Mouse (Mus musculus): ENCODE results near the gene Triap1. TPM values are rescaled to one million over a fixed set of nuclear protein-coding genes. Genes with fewer than 3 reads are reported as not detected.

Gene Triap1
- polyA plus RNA-seq, 1 experiment from 2014 or later: 60.0 TPM

GRCm38 (mm10) chr5:115351348-115351747 lies 10.3 kb downstream of the Triap1 start:
- peaks cover 3% of the 10 kb centered on the region; the same call in 1 of the 2 replicates for H3K4me1 ChIP-seq (replicated peaks; ENCODE audit: control insufficient read depth, insufficient read depth, low read length)
- no peaks in the 10 kb centered on the region for H3K27me3 ChIP-seq (ENCODE audit: control insufficient read depth, insufficient read depth, low read length)
- WGBS: 78% methylated on average over 5 of the region's 5 CpGs
- no peak overlapping the region for H3K9ac ChIP-seq (ENCODE audit: low read depth, low read length)
- ATAC-seq (ENCODE audit: low FRiP score): no peak
- H3K9me3 ChIP-seq (ENCODE audit: control insufficient read depth, low read length): no peaks in the 10 kb centered on the region
- H3K4me2 ChIP-seq (replicated peaks; ENCODE audit: low read depth, low read length): no peak overlapping the region
- DNase-seq (ENCODE audit: low spot score): no peak
- no peak overlapping the region for H3K4me3 ChIP-seq (ENCODE audit: low read depth, low read length)
- no peaks in the 10 kb centered on the region for H3K36me3 ChIP-seq (ENCODE audit: control insufficient read depth, insufficient read depth, low read length)
- H3K27ac ChIP-seq (ENCODE audit: low read depth, low read length): no peak overlapping the region

GRCm38 (mm10) chr5:115355070-115355469 lies 14.0 kb downstream of the Triap1 start:
- Histone ChIP-seq H3K27me3 (ENCODE audit: control insufficient read depth, insufficient read depth, low read length) (no peaks in the 10 kb centered on the region), H3K4me2 (replicated peaks; ENCODE audit: low read depth, low read length) (no peak overlapping the region), H3K27ac (ENCODE audit: low read depth, low read length) (no peak overlapping the region), H3K4me1 (replicated peaks; ENCODE audit: control insufficient read depth, insufficient read depth, low read length) (no peaks in the 10 kb centered on the region), H3K4me3 (ENCODE audit: low read depth, low read length) (no peak overlapping the region), H3K9ac (ENCODE audit: low read depth, low read length) (no peak overlapping the region), H3K36me3 (ENCODE audit: control insufficient read depth, insufficient read depth, low read length) (no peaks in the 10 kb centered on the region), H3K9me3 (ENCODE audit: control insufficient read depth, low read length) (no peaks in the 10 kb centered on the region)
- DNase-seq (ENCODE audit: low spot score): no peak
- ATAC-seq (ENCODE audit: low FRiP score): no peak
- WGBS: 66% methylated on average over 13 of the region's 13 CpGs

- peak; percentile 71; the same call in 1 of the 2 replicates for ATAC-seq (ENCODE audit: low FRiP score)
- 0 out of 2 replicates have a peak, but pooled peaks cover 4% of the 10 kb centered on the region for H3K4me1 ChIP-seq (replicated peaks; ENCODE audit: control insufficient read depth, insufficient read depth, low read length)
- H3K4me2 ChIP-seq (replicated peaks; ENCODE audit: low read depth, low read length): no peak overlapping the region
- H3K9ac ChIP-seq (ENCODE audit: low read depth, low read length): no peak overlapping the region
- DNase-seq (ENCODE audit: low spot score): peak; percentile 92
- no peaks in the 10 kb centered on the region for H3K27me3 ChIP-seq (ENCODE audit: control insufficient read depth, insufficient read depth, low read length)
- no peak overlapping the region for H3K4me3 ChIP-seq (ENCODE audit: low read depth, low read length)
- no peak overlapping the region for H3K27ac ChIP-seq (ENCODE audit: low read depth, low read length)
- WGBS: 6% methylated on average over 12 of the region's 12 CpGs
- H3K36me3 ChIP-seq (ENCODE audit: control insufficient read depth, insufficient read depth, low read length): no peaks in the 10 kb centered on the region
- no peaks in the 10 kb centered on the region for H3K9me3 ChIP-seq (ENCODE audit: control insufficient read depth, low read length)
These were observed 17.8 kb downstream of the Triap1 start for GRCm38 (mm10) chr5:115358872-115359271.

- no peak overlapping the region for H3K4me3 ChIP-seq (ENCODE audit: low read depth, low read length)
- H3K9ac ChIP-seq (ENCODE audit: low read depth, low read length): no peak overlapping the region
- no peak for DNase-seq (ENCODE audit: low spot score)
- H3K9me3 ChIP-seq (ENCODE audit: control insufficient read depth, low read length): no peaks in the 10 kb centered on the region
- no peak; the same call in 1 of the 2 replicates for ATAC-seq (ENCODE audit: low FRiP score)
- H3K4me2 ChIP-seq (replicated peaks; ENCODE audit: low read depth, low read length): no peak overlapping the region
- WGBS: 87% methylated on average over 8 of the region's 8 CpGs
- 0 out of 2 replicates have a peak, but pooled peaks cover 4% of the 10 kb centered on the region for H3K4me1 ChIP-seq (replicated peaks; ENCODE audit: control insufficient read depth, insufficient read depth, low read length)
- H3K27ac ChIP-seq (ENCODE audit: low read depth, low read length): no peak overlapping the region
- no peaks in the 10 kb centered on the region for H3K36me3 ChIP-seq (ENCODE audit: control insufficient read depth, insufficient read depth, low read length)
- H3K27me3 ChIP-seq (ENCODE audit: control insufficient read depth, insufficient read depth, low read length): no peaks in the 10 kb centered on the region
These were observed 18.4 kb downstream of the Triap1 start for GRCm38 (mm10) chr5:115359438-115359837.

- no peaks in the 10 kb centered on the region for H3K9me3 ChIP-seq (ENCODE audit: control insufficient read depth, low read length)
- DNase-seq (ENCODE audit: low spot score) (no peak), ATAC-seq (ENCODE audit: low FRiP score) (no peak)
- 0 out of 2 replicates have a peak, but pooled peaks cover 4% of the 10 kb centered on the region for H3K4me1 ChIP-seq (replicated peaks; ENCODE audit: control insufficient read depth, insufficient read depth, low read length)
- no peak overlapping the region for H3K4me3 ChIP-seq (ENCODE audit: low read depth, low read length)
- no peaks in the 10 kb centered on the region for H3K36me3 ChIP-seq (ENCODE audit: control insufficient read depth, insufficient read depth, low read length)
- no peak overlapping the region for H3K27ac ChIP-seq (ENCODE audit: low read depth, low read length)
- H3K9ac ChIP-seq (ENCODE audit: low read depth, low read length): no peak overlapping the region
- no peaks in the 10 kb centered on the region for H3K27me3 ChIP-seq (ENCODE audit: control insufficient read depth, insufficient read depth, low read length)
- no peak overlapping the region for H3K4me2 ChIP-seq (replicated peaks; ENCODE audit: low read depth, low read length)
- 71% methylated on average over 5 of the region's 5 CpGs for WGBS
These were observed 18.9 kb downstream of the Triap1 start for GRCm38 (mm10) chr5:115359851-115360372.

- Histone ChIP-seq H3K9me3 (ENCODE audit: control insufficient read depth, low read length) (no peaks in the 10 kb centered on the region), H3K36me3 (ENCODE audit: control insufficient read depth, insufficient read depth, low read length) (no peaks in the 10 kb centered on the region), H3K4me2 (replicated peaks; ENCODE audit: low read depth, low read length) (no peak overlapping the region), H3K27me3 (ENCODE audit: control insufficient read depth, insufficient read depth, low read length) (no peaks in the 10 kb centered on the region), H3K27ac (ENCODE audit: low read depth, low read length) (no peak overlapping the region), H3K4me3 (ENCODE audit: low read depth, low read length) (no peak overlapping the region), H3K4me1 (replicated peaks; ENCODE audit: control insufficient read depth, insufficient read depth, low read length) (0 out of 2 replicates have a peak, but pooled peaks cover 4% of the 10 kb centered on the region), H3K9ac (ENCODE audit: low read depth, low read length) (no peak overlapping the region)
- ATAC-seq (ENCODE audit: low FRiP score) (0 out of 2 replicates have a peak, but pooled peaks have one; percentile 54), DNase-seq (ENCODE audit: low spot score) (no peak)
- WGBS: 25% methylated on average over 6 of the region's 7 CpGs
These were observed 21.2 kb downstream of the Triap1 start for GRCm38 (mm10) chr5:115362216-115362615.

- 14% methylated on average over 18 of the region's 19 CpGs for WGBS
- ATAC-seq (ENCODE audit: low FRiP score) (peak; percentile 53), DNase-seq (ENCODE audit: low spot score) (peak; percentile 47)
- Histone ChIP-seq H3K4me1 (replicated peaks; ENCODE audit: control insufficient read depth, insufficient read depth, low read length) (0 out of 2 replicates have a peak, but pooled peaks cover 4% of the 10 kb centered on the region), H3K36me3 (ENCODE audit: control insufficient read depth, insufficient read depth, low read length) (no peaks in the 10 kb centered on the region), H3K4me3 (ENCODE audit: low read depth, low read length) (peak overlapping the region; percentile 12; the same call in 1 of the 2 replicates), H3K9me3 (ENCODE audit: control insufficient read depth, low read length) (no peaks in the 10 kb centered on the region), H3K27ac (ENCODE audit: low read depth, low read length) (peak overlapping the region; percentile 87), H3K9ac (ENCODE audit: low read depth, low read length) (peak overlapping the region; percentile 49), H3K4me2 (replicated peaks; ENCODE audit: low read depth, low read length) (no peak overlapping the region; the same call in 1 of the 2 replicates), H3K27me3 (ENCODE audit: control insufficient read depth, insufficient read depth, low read length) (no peaks in the 10 kb centered on the region)
These were observed 22.0 kb downstream of the Triap1 start for GRCm38 (mm10) chr5:115362819-115363714.

- Histone ChIP-seq H3K27ac (ENCODE audit: low read depth, low read length) (no peak overlapping the region), H3K4me1 (replicated peaks; ENCODE audit: control insufficient read depth, insufficient read depth, low read length) (0 out of 2 replicates have a peak, but pooled peaks cover 4% of the 10 kb centered on the region), H3K36me3 (ENCODE audit: control insufficient read depth, insufficient read depth, low read length) (no peaks in the 10 kb centered on the region), H3K9me3 (ENCODE audit: control insufficient read depth, low read length) (no peaks in the 10 kb centered on the region), H3K4me2 (replicated peaks; ENCODE audit: low read depth, low read length) (no peak overlapping the region), H3K27me3 (ENCODE audit: control insufficient read depth, insufficient read depth, low read length) (no peaks in the 10 kb centered on the region), H3K9ac (ENCODE audit: low read depth, low read length) (no peak overlapping the region), H3K4me3 (ENCODE audit: low read depth, low read length) (no peak overlapping the region)
- DNase-seq (ENCODE audit: low spot score): no peak
- ATAC-seq (ENCODE audit: low FRiP score): no peak
- 89% methylated on average over 4 of the region's 4 CpGs for WGBS
These were observed 23.8 kb downstream of the Triap1 start for GRCm38 (mm10) chr5:115364782-115365181.

All from hindbrain, embryonic 11.5 days (tissue).